Mouse (Mus musculus) embryo, embryonic 9.5 days (tissue): ENCODE data around the gene Calm5.
"Not testable (repeated sequence)": the region's sequence is repeated elsewhere in the genome, so short reads cannot be mapped to it uniquely, and the experiment has no call there.

ENCODE experiments used
- DNase-seq: peaks from one replicate; pipeline ENCODE4 v3.0.0-alpha.2; 2017; ENCODE audit errors: extremely low spot score

Calm5 gene

GRCm38 (mm10) chr13:3865648-3866354 lies 11.8 kb downstream of the Calm5 start:
- no peak for DNase-seq

DNA sequence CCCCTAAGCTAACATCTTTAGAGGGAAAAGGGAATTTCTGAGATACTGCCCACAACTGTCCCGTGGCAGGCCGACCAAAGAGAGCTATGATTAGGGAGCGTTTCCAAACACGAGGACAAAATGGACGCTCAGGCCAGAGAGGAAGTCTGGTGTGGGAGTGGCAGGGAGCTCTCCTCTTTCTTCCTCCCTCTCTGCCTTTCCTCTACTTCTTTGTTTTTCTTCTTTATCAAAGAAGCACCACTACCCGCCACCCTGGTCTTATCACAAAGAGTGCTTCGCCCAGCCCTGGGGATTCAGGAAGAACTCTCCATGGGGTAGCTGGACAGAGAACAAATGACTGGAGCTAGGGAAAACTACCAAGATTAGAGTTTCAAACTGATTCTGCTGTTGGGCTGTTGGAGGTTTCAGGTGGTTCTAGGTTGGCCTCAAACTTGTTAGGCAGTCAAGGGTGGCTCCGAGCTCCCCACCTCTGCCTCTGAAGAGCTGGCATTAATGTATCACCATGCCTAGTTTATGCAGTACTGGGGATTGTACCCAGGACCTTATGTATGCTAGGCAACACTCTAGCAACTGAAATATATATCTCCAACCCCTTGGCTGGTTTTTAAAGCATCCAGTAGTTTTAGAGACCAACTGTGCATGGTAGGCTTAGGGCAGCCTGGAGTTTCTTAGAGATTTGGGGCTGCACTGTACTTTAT lies 12.5 kb downstream of the Calm5 start:
- DNase-seq, result no peak

GRCm38 (mm10) chr13:3867158-3867557 lies 13.2 kb downstream of the Calm5 start:
- no peak for DNase-seq

GRCm38 (mm10) chr13:3869901-3870300 lies 15.9 kb downstream of the Calm5 start:
- DNase-seq, result no peak

DNA sequence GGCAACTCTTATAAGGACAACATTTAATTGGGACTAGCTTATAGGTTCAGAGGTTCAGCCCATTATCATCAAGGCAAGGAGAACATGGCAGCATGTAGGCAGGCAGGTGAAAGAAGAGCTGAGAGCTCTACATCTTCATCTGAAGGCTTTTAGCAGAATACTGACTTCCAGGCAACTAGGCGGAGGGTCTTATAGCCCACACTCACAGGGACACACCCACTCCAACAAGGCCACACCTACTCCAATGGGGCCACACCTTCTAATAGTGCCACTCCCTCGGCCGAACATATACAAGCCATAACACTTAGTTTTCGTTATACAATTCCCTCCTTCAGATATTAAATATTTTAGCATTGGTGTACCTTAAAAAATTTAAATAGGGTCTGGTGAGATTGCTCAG lies 18.9 kb downstream of the Calm5 start:
- DNase-seq, result no peak

GRCm38 (mm10) chr13:3876448-3876847 lies 22.5 kb downstream of the Calm5 start:
- DNase-seq, result no peak

- no peak for DNase-seq
These were observed 23.2 kb downstream of the Calm5 start for GRCm38 (mm10) chr13:3877185-3877584.

- no peak for DNase-seq
These were observed 23.8 kb downstream of the Calm5 start for GRCm38 (mm10) chr13:3877679-3878220.

GRCm38 (mm10) chr13:3886663-3887062 lies 32.7 kb downstream of the Calm5 start:
- DNase-seq, result no peak

DNA sequence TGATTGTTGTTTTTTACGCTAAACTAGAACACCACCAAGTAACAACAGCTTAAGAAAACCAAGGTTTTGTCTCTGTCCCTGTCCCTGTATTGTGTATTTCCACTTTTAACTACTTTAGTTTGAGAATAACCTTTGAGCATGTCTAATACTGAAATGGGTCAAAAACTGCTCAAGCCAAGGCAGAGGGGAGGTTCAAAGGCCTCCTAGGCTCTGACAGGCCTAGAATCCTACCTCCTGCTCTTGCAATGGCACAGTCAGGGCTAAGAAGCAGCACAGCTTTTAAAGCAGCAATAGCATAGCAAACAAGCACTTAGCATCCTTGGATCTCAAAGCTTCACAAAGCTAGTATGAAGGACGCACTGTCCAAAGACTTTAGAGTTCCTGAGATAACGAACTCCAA lies 35.1 kb downstream of the Calm5 start:
- DNase-seq, result no peak

GRCm38 (mm10) chr13:3890061-3890460 lies 36.1 kb downstream of the Calm5 start:
- no peak for DNase-seq

GRCm38 (mm10) chr13:3891479-3892087 lies 37.6 kb downstream of the Calm5 start:
- no peak for DNase-seq

GRCm38 (mm10) chr13:3892601-3893000 lies 38.6 kb downstream of the Calm5 start:
- no peak for DNase-seq

GRCm38 (mm10) chr13:3893126-3893734 lies 39.3 kb downstream of the Calm5 start:
- peak; percentile 90 for DNase-seq

- DNase-seq, result no peak
These were observed 40.6 kb downstream of the Calm5 start for GRCm38 (mm10) chr13:3894549-3894948.

DNA sequence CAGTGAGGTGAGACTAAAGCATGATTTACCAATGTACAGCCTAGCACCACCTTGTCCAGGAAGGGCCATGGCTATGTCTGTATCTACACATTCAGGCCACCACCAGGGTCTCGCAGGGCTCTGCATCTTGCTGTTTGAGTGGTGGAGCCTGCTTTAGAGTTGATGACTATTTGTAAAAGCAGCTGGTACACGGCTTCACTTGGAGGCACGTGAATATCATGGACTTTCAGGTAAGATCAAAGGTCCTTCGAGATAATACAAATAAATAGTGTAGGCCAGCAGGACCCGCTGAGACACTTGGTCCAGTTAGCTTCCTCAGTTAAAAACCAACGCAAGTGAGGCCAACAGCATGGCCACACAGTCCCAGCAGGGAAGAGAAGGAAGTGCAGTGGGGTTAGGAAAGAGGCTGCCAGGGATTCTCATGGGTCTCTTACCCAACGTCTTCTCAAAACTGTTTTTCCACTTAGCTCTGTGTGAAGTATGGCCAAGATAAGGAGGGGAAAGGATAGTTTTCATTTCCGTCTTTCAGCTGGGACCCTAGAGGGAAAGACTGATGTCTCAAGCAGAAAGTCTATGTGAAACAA lies 41.5 kb downstream of the Calm5 start:
- no peak for DNase-seq

DNA sequence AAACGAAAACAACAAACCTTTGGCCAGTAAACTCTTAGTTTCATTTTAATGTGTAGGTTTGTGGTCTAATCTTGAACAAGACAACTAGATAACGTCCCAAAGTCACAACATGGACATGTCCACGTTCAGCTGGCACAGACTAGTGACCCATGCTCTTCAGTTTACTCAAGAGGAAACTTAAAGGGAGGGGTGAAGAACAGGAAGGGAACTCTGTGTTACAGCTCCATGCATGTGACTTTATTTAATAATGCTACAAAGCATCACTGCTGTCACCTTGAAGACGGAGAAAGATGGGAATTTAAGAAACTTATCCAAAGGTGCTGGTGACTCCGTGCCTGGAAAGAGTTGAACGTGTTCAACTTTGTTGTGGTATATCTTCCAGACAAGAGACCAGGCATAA lies 42.1 kb downstream of the Calm5 start:
- DNase-seq, result no peak

- DNase-seq, result peak; percentile 72
These were observed 42.9 kb downstream of the Calm5 start for GRCm38 (mm10) chr13:3896913-3897312.

DNA sequence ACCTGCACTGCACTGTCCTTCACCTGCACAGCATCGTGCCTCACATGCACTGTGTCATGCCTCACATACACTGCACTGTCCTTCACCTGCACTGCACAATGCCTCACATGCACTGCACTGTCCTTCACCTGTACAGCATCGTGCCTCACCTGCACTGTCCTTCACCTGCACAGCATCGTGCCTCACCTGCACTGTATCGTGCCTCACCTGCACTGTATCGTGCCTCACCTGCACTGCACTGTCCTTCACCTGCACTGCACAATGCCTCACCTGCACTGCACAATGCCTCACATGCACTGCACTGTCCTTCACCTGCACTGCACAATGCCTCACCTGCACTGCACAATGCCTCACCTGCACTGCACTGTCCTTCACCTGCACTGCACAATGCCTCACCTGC lies 44.2 kb downstream of the Calm5 start:
- DNase-seq, result not testable (repeated sequence)

GRCm38 (mm10) chr13:3899301-3899700 lies 45.3 kb downstream of the Calm5 start:
- no peak for DNase-seq
